Mouse (Mus musculus) neural tube, embryonic 14.5 days (tissue): ENCODE results near the gene Dcaf11. TPM values are rescaled to one million over a fixed set of nuclear protein-coding genes. Genes with fewer than 3 reads are reported as not detected.

Experiments used
- ATAC-seq: fragments of 200-750 bp; cut with Nextera tagmentation; 2 replicates; pipeline ENCODE4 v1.8.0; 2017; ENCODE audit warnings: low read depth, mild to moderate bottlenecking, moderate TSS enrichment, moderate library complexity
- H3K27ac ChIP-seq: fragments of 300-500 bp; sonication (generic); 2 replicates; pipeline ENCODE4 v1.5.1; 2014; ENCODE audit warnings: low read depth, mild to moderate bottlenecking, control low read depth, low read length, moderate library complexity, mixed read lengths
- H3K27me3 ChIP-seq: fragments of 300-500 bp; sonication (generic); 2 replicates; pipeline ENCODE4 v1.6.1; 2014; ENCODE audit warnings: low read length; ENCODE audit not compliant: control insufficient read depth, insufficient read depth
- H3K36me3 ChIP-seq: fragments of 300-500 bp; sonication (generic); 2 replicates; pipeline ENCODE4 v1.6.1; 2014; ENCODE audit warnings: low read length, mixed read lengths; ENCODE audit not compliant: control insufficient read depth, insufficient read depth
- H3K4me1 ChIP-seq: fragments of 300-500 bp; sonication (generic); 2 replicates; pipeline ENCODE4 v1.6.1; 2014; ENCODE audit warnings: low read length; ENCODE audit not compliant: control insufficient read depth, insufficient read depth
- H3K4me2 ChIP-seq: fragments of 300-500 bp; sonication (generic); 2 replicates; pipeline ENCODE4 v1.6.1; 2014; ENCODE audit warnings: mild to moderate bottlenecking, low read depth, low read length, control low read depth
- H3K4me3 ChIP-seq: fragments of 300-500 bp; sonication (generic); 2 replicates; pipeline ENCODE4 v1.5.1; 2014; ENCODE audit warnings: low read depth, low read length, control low read depth, mixed read lengths
- H3K9ac ChIP-seq: fragments of 300-500 bp; sonication (generic); replicated peaks from 2 replicates; pipeline ENCODE4 v1.6.1; 2014; ENCODE audit warnings: low read depth, mild to moderate bottlenecking, control low read depth, low read length, mixed read lengths
- H3K9me3 ChIP-seq: fragments of 300-500 bp; sonication (generic); 2 replicates; pipeline ENCODE4 v1.6.1; 2016; ENCODE audit warnings: low read length; ENCODE audit not compliant: control insufficient read depth
- WGBS: fragments of 180-500 bp; shearing (Covaris S2); extraction: QIAGEN DNeasy Blood & Tissue Kit; methylation state at CpG from one replicate; pipeline ENCODE4 v1.1.7; 2014; 5-methylcytosine and 5-hydroxymethylcytosine counted together
- polyA plus RNA-seq: library from polyadenylated mRNA; unstranded; fragments of >200 nt; fragmentation: Nextera tagmentation; extraction: Ambion mirVana; gene quantifications from 2 replicates; pipeline ENCODE4 v1.2.1, GENCODE M21; 2014

Gene Dcaf11
- polyA plus RNA-seq, 1 experiment from 2014 or later = 114 TPM

- Histone ChIP-seq H3K9me3 (no peaks in the 10 kb centered on the region), H3K4me3 (peak overlapping the region; percentile 54), H3K27ac (peak overlapping the region; percentile 91), H3K27me3 (no peaks in the 10 kb centered on the region), H3K9ac (peak overlapping the region; percentile 86), H3K36me3 (peaks cover 7% of the 10 kb centered on the region; the same call in 1 of the 2 replicates), H3K4me2 (peak overlapping the region; percentile 87), H3K4me1 (peaks cover 3% of the 10 kb centered on the region; the same call in 1 of the 2 replicates)
- ATAC-seq = no peak; the same call in 1 of the 2 replicates
- 35% methylated on average over 6 of the region's 6 CpGs for WGBS
Observed at GRCm38 (mm10) chr14:55578668-55579269, 19.0 kb downstream of the Dcaf11 start.

- no peaks in the 10 kb centered on the region for H3K9me3 ChIP-seq
- H3K4me1 ChIP-seq = peaks cover 8% of the 10 kb centered on the region; the same call in 1 of the 2 replicates
- no peak overlapping the region for H3K27ac ChIP-seq
- H3K9ac ChIP-seq = no peak overlapping the region
- no peaks in the 10 kb centered on the region for H3K27me3 ChIP-seq
- H3K4me2 ChIP-seq = no peak overlapping the region
- WGBS = 89% methylated on average over 23 of the region's 23 CpGs
- no peak for ATAC-seq
- H3K4me3 ChIP-seq = no peak overlapping the region
- H3K36me3 ChIP-seq = peaks cover 7% of the 10 kb centered on the region; the same call in 1 of the 2 replicates
Observed at GRCm38 (mm10) chr14:55579511-55580496, 20.0 kb downstream of the Dcaf11 start.

- Histone ChIP-seq H3K4me3 (no peak overlapping the region), H3K27ac (no peak overlapping the region), H3K4me2 (no peak overlapping the region), H3K36me3 (peaks cover 7% of the 10 kb centered on the region; the same call in 1 of the 2 replicates), H3K4me1 (peaks cover 8% of the 10 kb centered on the region; the same call in 1 of the 2 replicates), H3K9ac (no peak overlapping the region), H3K9me3 (no peaks in the 10 kb centered on the region), H3K27me3 (no peaks in the 10 kb centered on the region)
- 95% methylated on average over 16 of the region's 16 CpGs for WGBS
- ATAC-seq = no peak
Observed at GRCm38 (mm10) chr14:55580731-55581130, 20.9 kb downstream of the Dcaf11 start.

GRCm38 (mm10) chr14:55581981-55582681 lies 22.3 kb downstream of the Dcaf11 start:
- Histone ChIP-seq H3K4me3 (no peak overlapping the region), H3K4me1 (peaks cover 8% of the 10 kb centered on the region; the same call in 1 of the 2 replicates), H3K9me3 (no peaks in the 10 kb centered on the region), H3K36me3 (peaks cover 7% of the 10 kb centered on the region; the same call in 1 of the 2 replicates), H3K4me2 (no peak overlapping the region), H3K27me3 (no peaks in the 10 kb centered on the region), H3K9ac (no peak overlapping the region), H3K27ac (no peak overlapping the region)
- no peak for ATAC-seq
- WGBS = 78% methylated on average over 9 of the region's 9 CpGs

- no peak for ATAC-seq
- peak overlapping the region; percentile 61 for H3K4me2 ChIP-seq
- H3K36me3 ChIP-seq = peaks cover 7% of the 10 kb centered on the region
- no peak overlapping the region for H3K27ac ChIP-seq
- H3K4me1 ChIP-seq = 0 out of 2 replicates have a peak, but pooled peaks cover 5% of the 10 kb centered on the region
- peak overlapping the region; percentile 41 for H3K4me3 ChIP-seq
- 40% methylated on average over 5 of the region's 5 CpGs for WGBS
- H3K9ac ChIP-seq = peak overlapping the region; percentile 63; the same call in 1 of the 2 replicates
- H3K9me3 ChIP-seq = no peaks in the 10 kb centered on the region
- H3K27me3 ChIP-seq = no peaks in the 10 kb centered on the region
Observed at GRCm38 (mm10) chr14:55584303-55584701, 24.5 kb downstream of the Dcaf11 start.

GRCm38 (mm10) chr14:55584702-55585565 lies 25.1 kb downstream of the Dcaf11 start, which contains the start of gene Emc9:
Emc9 (minus strand) TSS chr14:55585302.
- Histone ChIP-seq H3K4me2 (peak within 1 kb of the TSS; percentile 61), H3K4me3 (peak within 1 kb of the TSS; percentile 41), H3K4me1 (peaks cover 6% of the 10 kb centered on the region; the same call in 1 of the 2 replicates), H3K27me3 (no peaks in the 10 kb centered on the region), H3K27ac (no peak within 1 kb of the TSS), H3K36me3 (peaks cover 7% of the 10 kb centered on the region), H3K9me3 (no peaks in the 10 kb centered on the region), H3K9ac (peak within 1 kb of the TSS; percentile 63)
- WGBS = 2% methylated on average over 42 of the region's 43 CpGs
- ATAC-seq = peak; percentile 64

- WGBS = 66% methylated on average over 6 of the region's 6 CpGs
- no peaks in the 10 kb centered on the region for H3K27me3 ChIP-seq
- no peak overlapping the region for H3K4me3 ChIP-seq
- 0 out of 2 replicates have a peak overlapping the region, but pooled peaks have one; percentile 63 for H3K9ac ChIP-seq
- H3K4me2 ChIP-seq = peak overlapping the region; percentile 61; the same call in 1 of the 2 replicates
- H3K9me3 ChIP-seq = no peaks in the 10 kb centered on the region
- no peak for ATAC-seq
- peaks cover 6% of the 10 kb centered on the region for H3K36me3 ChIP-seq
- H3K4me1 ChIP-seq = peaks cover 10% of the 10 kb centered on the region; the same call in 1 of the 2 replicates
- no peak overlapping the region for H3K27ac ChIP-seq
Observed at GRCm38 (mm10) chr14:55585566-55585960, 25.8 kb downstream of the Dcaf11 start.

GRCm38 (mm10) chr14:55586149-55586548 lies 26.3 kb downstream of the Dcaf11 start:
- Histone ChIP-seq H3K36me3 (peaks cover under 1% of the 10 kb centered on the region), H3K27me3 (no peaks in the 10 kb centered on the region), H3K27ac (no peak overlapping the region), H3K4me2 (no peak overlapping the region), H3K4me1 (peaks cover 10% of the 10 kb centered on the region; the same call in 1 of the 2 replicates), H3K4me3 (no peak overlapping the region), H3K9ac (no peak overlapping the region), H3K9me3 (no peaks in the 10 kb centered on the region)
- 96% methylated on average over 2 of the region's 2 CpGs for WGBS
- ATAC-seq = no peak
